Mouse (Mus musculus) spleen, adult 2 months (tissue): ENCODE results near the gene Cdkl4.

Source experiments
- CTCF ChIP-seq: fragments of 200-500 bp; IDR thresholded peaks from 2 replicates; pipeline ENCODE4 v1.5.1; 2011; ENCODE audit warnings: mild to moderate bottlenecking, inconsistent platforms; ENCODE audit not compliant: insufficient read depth, insufficient read length, insufficient replicate concordance; ENCODE audit errors: extremely low read depth
- POLR2A ChIP-seq: fragments of 200-500 bp; IDR thresholded peaks from 2 replicates; pipeline ENCODE4 v1.6.1; 2011; ENCODE audit warnings: low read depth, low read length, inconsistent platforms

DNA sequence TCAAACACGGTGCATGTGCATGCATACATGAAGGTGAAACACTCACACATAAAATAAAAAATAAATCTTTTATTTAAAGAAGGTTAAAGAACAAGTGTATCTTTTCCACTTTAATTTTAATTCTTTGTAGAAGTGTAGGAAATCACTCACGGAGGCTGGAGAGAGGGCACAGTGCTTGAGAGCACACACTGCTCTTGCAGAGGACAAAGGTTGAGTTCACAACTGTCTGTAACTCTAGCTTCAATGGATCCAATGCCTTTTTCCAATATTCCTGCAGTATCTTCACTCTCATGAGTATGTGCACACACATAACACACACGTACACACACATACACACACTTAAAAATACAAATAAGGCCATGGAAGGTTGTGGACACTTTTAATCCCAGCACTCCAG is 67.2 kb downstream of the Cdkl4 start:
- TF ChIP-seq CTCF = no peak
- TF ChIP-seq POLR2A = no peak
